Mouse (Mus musculus) lung, adult 2 months (tissue): ENCODE results near the gene Natd1.

Experiments
- CTCF ChIP-seq: fragments of 200-500 bp; IDR thresholded peaks from 2 replicates; pipeline ENCODE4 v1.5.1; 2011; ENCODE audit warnings: mild to moderate bottlenecking, low read length, control low read depth; ENCODE audit not compliant: insufficient read depth
- POLR2A ChIP-seq: fragments of 200-500 bp; IDR thresholded peaks from 2 replicates; pipeline ENCODE4 v1.6.1; 2011; ENCODE audit warnings: low read depth, mild to moderate bottlenecking, control low read depth, low read length, borderline replicate concordance; ENCODE audit errors: extremely low read depth

DNA sequence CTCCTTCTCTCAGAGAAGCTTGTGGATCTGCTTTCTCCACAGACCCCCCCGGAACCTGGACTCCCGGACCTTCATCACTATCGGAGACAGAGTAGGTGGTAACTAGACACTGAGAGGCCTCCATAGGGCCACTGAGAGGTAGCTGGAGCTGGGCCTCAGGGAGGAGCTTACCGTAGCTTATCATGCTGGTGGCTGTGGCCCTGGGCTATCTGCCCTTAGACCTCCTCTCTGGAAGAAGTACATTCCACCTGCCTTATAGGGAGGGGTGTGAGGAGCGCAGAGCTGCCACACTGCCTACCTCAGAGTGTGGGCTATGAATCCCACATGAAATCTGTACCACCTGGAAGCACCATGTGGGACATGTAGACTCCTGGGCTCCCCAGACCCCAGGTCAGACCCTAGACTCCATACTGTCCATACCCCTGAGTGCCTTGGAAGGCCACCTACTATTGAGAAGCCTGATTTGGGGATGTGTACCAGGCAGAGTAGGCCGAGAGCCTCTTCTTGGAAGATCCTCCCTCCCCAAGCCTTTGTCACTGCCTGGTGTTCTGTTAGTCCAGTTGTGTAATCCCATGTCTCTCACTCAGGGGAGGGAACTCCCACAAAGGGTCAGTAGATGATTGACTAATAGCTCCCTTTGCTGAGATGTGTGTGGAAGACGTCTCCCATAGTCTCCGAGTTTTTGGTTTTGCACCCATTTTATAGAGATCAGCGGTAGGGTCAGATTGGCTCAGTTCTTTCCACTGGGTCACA is 27.9 kb upstream of the Natd1 start:
- no peak for TF ChIP-seq CTCF
- no peak for TF ChIP-seq POLR2A
